Mouse (Mus musculus) mesoderm, embryonic 11.5 days (tissue): ENCODE measurements at regions not wholly inside any gene's neighbourhood (a gene's known extent, or its start where the extent isn't known, plus 50 kb on each side); places are given as distances from the start of the nearest gene placed in this dataset.
A peak's percentile ranks its signal among the peaks of the same experiment; 100 is the strongest.

Experiments
- DNase-seq: peaks from one replicate; pipeline ENCODE4 v3.0.0-alpha.2; 2012; ENCODE audit warnings: low read depth, low spot score

DNA sequence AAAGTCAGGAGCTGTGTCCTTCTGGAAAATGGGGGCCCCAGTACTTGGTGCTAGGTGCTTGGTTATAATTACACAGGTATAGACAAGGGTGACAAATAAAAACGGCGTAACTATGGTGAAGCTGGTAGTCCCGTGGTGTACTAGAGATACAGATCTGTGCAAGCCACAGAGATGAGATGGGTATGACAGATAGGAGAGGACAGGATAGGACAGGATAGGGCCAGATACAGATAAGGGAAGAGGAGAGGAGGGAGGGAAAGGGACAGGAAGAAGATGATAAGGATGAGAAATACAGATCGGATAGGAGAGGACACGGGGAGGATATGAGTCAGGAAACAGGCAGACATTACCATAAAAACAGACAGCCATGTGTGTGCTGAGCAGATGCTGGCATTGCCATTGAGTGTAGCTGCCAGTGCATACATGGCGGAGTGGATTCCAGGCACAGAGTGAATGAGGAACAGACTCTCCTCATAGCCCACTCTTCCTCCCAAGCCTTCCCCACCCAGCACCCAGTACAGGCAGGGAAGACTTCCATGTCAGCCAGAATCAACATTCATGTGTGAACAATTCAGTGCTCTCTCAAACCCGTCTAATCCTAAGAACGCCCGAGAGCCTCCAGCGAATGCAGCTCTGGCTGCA lies 231.9 kb upstream of the Cdh4 start:
- no peak for DNase-seq

DNA sequence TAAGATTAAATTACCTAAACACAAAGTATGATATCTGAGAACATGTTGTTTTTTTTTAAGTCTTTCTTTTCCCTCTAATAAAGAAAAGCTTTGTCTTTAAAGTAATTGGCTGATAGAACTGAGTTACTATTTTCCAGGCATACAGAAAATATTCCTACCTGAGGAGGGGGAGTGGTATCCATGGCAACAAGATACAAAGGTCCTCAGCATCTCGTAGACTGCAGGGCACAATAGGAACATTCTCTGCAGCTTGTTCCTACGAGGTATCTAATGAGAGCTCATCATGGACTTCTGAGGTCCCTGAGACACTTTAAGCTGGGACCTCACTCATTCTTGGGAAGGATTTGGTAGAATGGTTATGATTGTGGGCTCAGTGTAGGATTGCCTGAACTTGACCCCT lies 225.5 kb upstream of the Cdh4 start:
- no peak for DNase-seq

DNA sequence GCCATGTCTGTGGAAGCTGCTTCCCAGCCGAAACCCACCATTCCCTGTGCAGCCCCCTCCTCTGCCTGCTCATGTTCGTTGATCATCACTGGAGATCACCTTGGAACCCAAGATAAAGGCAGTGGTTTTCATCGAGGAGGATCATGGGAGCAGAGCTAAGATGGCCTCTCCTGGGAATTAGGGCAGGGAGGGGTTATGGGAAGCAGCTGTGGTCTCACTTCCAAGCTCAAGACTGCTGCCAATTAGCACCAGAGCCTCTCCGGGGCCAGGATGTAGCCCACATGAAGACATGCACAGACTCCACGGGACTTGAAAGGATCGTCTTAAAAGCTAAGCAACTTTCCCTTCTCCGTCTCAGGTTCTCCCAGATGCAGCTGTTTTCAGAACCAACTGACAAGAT lies 214.1 kb upstream of the Cdh4 start:
- DNase-seq, result no peak

DNA sequence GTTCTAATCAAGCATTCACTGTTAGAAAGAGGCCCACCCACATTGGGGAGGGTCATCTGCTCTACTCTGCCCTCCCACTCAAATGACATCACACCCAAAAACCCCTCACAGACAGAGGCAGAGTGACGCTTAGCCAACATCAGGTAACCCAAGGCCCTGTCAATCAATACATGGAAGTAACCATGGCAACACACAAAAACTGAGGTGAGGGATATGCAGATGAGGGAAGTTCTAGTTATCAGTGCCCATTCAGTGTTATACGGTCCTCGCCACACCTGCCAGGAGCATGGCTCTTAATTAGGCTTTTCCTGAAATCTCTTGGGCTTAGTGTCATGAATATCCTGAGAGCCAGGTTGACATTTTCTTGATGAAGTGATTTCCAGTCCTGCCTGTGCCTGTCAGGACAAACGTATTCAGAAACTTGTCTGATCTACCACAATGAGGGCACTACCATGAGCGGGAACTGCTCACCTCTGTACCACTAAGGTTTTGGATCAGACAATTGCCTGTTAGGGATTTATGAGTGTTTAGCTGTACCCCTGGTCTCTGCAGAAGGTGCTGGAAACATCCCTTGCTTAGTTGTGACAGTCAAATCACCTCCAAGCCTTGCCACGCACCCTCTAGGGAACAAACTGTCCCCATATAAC lies 210.4 kb upstream of the Cdh4 start:
- DNase-seq, result no peak

DNA sequence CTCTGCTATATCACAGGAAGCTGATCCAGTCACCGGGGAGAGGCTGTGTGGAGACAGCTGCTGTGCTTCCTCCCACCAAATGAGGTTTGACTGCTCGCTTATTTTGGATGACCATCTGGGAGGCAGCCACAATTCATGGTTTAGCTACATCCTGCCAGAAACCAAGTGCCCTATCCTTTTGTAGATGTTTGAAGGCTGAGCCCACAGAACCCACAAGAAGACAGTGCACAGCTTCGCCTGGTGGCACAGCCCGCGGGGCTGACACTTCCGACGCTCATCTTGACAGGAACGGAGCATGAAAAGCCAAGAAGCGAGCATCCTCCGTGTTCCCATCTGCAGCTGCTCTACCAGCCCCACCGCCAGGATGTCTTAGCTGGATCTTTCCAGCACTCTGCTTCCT lies 204.1 kb upstream of the Cdh4 start:
- DNase-seq, result no peak

DNA sequence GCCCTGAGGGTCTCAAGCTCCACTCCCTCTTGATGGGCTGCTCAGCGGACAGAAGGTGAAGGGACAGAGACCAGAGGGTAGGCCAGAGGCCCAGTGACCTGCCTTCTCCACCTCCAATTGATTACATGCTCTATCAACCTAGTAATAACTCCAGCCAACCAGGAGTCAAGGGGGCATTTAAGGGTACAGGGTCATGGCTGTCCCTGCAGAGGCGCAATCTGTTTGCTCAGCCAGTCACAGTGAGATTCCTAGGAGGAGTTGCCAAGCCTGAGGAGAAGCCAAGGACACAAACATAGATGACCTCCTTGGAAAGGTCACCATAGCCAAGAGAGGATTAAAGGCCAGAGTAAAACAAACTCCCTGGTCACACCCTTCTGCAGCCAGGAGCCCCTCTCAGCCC lies 181.3 kb upstream of the Cdh4 start:
- DNase-seq, result no peak

DNA sequence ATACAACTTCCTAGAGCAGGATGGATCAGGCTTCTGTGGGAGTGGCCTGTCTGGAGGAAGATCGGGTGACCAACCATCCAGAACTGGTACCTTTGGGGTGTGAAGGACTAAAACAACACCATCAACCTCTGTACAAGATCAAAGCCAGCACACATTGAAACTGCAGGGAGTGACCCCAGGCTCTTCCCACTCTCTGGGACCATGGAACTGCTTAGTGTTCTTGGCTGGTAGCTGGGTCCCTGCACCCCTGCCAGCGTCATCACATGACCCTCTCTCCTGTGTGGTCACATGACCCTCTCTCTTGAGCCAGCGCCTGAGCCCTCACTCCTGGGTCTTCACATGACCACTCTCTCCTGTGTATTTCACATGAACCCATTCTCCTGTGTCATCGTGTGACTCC lies 178.3 kb upstream of the Cdh4 start:
- DNase-seq, result no peak

DNA sequence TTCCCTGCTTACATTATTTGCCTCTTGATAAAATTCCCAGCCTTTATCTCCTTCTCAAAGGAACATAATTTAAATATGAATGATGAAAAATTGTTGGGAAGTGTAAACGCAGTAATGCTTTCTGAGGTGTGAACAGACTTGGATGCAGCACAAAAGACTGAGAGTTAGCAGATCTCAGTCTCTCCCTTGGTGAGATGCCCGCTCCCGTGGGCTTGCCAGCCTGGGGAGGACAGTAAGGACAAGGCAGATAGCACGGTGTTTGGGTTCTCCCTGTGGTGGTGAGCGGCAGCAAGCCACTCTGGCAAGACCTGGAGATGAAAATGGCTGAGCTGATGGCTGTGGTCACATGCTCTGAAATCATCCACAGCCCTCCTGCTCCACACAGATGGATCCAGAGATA lies 176.8 kb upstream of the Cdh4 start:
- no peak for DNase-seq

DNA sequence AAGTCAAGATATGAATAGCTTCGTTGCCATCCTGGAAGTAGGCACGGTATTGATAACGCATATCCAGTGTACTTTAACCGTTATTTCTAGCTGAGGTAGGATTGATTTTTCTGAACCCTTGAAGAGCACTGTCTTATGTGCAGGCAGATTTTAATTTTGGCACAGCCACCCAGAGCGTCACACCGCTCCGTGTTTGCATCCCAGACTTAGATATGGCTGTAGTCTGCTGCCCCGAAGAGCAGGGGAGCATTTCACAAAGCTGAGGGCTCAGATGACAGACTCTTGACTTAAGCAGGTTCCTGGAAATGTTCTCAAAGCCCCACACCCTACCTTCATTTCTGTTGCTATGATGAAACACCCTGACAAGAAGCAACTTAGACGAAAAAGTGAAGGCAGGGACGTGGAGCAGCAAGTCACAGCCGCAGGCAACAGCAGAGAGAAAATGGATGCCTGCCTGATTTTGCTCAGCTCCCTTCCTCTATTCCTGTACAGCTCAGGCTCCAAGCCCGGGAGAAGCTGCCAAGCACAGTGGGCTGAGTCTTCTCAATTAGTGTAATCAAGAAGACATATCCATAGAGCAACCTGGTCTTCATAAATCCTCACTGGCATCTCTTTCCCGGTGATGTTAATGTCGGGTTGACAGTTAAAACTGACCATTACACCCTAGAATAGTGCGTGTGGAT lies 164.9 kb upstream of the Cdh4 start:
- no peak for DNase-seq

DNA sequence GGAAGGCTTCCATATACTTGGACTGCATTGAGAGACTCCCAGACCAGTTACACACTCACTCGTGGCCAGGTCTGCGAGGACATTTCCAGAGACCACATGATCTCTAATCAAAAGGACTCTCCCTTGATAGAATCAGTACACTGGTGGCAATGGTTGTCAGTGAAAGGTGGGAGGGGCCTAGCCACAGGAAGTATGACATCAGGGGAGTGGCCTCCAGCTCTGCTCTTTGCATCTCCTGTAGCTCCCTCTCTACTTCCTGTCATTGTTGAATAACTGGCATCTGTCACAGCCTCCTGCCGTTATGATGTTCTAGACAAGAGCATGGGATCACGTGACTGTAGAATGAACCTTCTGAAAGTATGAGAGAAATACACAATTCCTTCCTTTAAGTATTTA lies 164.3 kb upstream of the Cdh4 start:
- DNase-seq, result no peak

DNA sequence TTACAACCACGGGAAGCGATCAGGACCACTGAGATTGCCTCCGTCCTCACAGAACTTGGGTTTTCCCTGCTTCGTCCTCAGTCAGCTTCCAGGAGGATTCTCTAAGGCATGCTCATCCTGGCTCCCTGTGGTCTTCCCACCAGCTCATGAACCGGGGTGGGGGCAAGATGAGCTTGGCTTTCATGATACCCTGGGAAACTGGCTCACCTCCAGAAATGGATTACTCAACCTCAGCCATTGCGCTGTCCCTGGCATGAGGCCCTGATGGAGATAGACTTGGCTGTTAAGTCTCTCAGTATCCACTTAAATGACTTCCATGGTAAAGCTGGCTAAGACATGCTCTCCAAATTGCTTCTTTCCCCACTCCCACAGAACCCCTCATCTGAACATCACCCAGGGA lies 160.0 kb upstream of the Cdh4 start:
- DNase-seq, result no peak

DNA sequence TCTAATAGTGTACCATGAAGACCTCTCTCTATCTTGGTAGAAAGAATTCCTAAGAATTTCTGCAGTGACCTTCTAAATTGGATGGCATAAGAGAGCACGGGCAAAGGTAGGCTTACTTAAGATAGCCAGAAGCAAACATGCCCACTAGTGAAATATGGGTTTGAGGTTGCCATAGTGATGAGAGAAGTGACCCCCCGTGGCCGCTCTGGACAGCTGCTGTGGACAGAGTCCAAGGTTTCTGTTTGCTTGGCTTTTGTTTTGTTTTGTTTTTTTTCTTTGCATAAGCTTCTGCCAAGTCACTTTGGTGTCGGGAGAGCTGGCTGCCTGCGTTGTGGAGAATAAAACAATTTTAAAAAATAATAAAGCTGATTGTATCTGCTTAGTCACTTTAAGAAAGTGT lies 151.8 kb upstream of the Cdh4 start:
- no peak for DNase-seq

DNA sequence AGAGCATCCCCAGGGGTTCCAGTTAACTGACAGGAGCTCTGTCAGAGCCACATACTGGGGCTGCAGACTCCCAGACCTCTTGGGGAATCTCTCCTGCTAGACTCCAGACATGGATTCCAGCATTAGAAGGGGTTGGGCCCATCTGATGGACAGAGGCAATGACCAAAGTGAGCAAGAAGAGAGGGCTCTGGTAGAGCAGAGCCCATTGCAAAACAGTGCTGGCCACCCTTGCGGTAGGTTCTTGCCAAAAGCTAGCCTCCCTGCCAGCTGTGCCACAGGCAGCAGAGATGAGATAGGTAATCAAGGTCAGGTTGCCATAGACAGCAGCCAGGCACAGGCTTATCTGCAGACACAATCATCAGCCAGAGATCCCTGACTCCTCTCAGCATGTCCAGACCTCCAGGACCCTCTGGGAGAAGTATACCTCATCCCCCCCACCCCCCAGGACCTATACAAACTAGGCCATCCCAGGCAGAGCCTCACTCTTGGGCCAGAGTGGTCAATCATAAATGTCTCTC lies 151.1 kb upstream of the Cdh4 start:
- no peak for DNase-seq

DNA sequence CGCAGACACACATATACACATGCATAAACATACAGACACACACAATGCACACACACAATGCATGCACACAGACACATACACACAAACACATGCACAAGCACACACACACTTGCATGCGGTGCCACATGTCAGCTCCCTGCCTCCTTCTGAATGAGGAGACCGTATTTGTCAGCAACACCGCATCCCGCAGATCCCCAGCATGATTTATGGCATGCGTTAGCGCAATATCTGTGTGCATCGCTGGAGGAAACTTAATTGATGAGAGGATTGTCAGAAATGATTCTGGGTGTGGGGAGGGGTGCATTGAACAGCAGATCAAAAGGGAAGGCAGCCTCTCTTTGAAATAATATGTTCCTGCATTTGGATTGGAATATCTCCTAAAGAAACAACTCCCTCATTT lies 150.3 kb upstream of the Cdh4 start:
- DNase-seq, result peak; percentile 39

DNA sequence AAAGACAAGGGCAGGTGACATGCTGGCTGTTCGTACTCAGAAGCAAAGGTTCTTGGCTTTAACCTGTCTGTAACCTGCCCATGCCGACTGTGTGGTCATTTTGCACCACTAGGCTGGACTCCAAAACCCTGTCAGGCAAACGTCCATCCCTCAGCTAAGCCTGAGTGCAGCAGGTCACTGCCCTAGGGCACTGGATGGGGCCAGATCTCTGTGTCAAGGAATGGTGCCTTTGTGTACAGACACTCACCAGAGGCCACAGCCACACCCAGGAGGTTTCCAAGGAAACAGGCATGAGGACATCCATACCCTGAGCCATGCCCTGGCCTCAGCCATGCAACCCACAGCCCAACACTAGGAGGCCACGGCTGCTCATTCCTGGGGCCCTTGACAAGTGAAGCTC lies 149.7 kb upstream of the Cdh4 start:
- peak; percentile 41 for DNase-seq

DNA sequence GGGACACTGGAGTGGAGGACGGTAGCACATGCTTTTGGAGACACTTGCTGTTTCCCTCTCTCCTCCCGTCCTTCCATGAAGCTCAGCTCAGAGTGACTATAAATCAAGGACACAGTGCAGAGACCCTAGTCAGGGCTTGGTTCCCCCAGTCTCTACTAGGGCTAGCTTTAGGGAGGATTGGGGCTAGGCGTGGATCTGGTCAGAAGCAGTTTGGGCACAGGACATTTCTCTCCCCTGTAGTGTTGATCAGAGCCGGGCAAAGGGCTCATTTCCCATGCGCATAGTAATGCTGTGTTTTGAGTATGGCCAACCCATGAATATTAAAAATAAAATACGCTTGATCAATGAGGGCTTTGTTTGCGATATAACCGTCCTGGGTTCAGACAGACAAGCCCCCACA lies 149.1 kb upstream of the Cdh4 start:
- no peak for DNase-seq

DNA sequence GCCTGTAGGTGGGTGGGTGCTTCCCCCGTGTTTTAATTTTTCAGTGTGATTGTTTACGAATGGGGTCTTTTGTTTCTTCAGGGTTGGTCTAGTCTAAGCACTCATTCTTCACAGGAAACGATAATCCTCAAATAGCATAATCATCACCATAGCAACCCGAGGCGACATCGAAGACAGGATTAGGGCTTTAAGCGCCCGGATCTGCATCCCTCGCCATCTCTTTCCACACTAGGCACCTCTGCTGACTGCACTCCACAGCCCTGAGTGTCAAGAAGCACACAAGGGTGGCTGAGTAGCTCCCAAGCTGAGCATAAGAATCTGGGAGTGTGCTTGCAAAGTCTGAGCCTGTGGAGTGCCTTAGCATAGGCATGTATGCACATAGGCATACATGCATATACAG lies 145.2 kb upstream of the Cdh4 start:
- no peak for DNase-seq

DNA sequence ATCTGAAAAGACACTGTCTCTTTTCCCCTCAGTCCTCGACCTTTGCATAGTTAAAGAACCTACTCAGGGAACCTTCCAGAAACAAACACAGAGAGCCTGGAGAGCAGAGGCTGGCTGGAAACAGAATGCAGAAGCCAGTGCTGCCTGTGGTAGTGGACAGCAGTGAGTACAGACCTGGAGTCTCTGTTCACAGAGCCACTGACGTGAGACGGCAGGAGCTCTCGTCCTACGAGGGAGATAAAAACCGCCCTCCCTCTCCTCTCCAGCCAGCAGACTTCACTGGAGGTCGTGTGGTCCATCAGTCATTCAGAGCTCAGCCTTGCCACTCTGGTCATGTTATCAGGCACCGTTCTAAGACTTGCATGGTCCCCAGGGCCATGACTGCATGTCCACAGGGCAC lies 138.5 kb upstream of the Cdh4 start:
- no peak for DNase-seq

DNA sequence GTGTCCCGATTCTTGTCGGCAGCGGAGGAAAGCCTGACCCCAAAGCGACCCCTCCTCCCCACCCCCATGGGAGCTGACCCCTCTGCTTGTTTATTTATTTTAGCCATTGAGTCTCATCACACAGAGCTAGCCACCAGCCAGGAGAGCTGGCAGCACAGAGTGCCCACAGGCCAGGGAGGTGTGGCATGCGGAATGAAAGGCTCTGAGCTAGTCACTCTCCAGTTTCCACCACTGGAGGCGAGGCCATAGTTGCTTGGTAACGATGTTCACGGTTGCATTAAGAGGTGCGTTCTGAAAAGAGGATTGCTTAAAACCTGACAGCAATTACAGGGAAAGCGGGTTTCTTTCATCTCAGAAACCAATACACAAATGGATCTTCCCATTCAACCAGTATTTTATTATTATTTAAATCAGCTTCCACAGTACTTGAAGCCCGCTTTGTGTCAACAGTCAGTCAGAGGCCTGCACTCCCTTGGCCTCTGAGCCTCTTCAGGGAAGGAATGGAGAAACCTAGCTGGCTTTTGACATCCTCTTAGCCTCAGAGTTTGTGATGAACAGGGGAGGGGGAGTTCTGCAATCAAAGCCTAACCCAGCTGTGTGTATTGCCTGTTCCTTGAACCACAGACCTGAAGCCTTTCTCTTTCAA lies 134.8 kb upstream of the Cdh4 start:
- peak; percentile 65 for DNase-seq

DNA sequence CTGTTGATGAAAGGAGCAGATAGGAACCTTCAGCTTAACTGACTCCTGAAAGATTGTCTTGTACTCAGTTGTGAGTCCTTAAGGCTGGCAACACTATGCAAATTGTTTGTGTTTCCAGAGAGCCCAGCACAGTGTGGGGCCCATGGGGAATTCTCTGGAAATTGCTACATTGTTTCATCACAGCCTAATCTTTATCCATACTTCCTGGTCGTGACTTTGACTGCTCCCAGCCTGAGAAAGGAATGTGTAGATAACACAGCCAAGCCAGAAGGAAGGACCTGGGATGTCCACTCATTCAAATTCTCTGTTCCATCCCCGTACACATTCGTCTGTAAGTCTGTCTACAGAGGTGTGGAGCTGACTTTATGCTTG lies 134.3 kb upstream of the Cdh4 start:
- DNase-seq, result no peak

DNA sequence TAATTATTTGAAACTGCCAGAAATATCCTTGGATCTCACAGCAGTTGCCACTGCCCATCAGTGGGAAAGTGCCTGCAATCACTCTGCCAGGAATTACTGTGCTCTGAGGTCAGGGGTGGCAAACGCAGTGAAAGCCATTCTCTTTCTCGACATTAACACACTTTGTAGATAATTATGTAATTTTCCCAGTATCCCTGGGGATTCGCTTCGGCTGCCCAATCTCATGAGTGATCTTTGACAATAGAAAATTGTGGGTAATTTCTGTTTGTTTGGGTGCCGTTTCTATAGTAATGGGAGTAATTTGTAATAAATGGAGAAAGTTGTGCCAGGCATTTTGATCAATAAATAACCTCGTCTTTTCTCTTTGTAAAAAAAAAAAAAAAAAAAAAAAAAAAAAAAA lies 124.2 kb upstream of the Cdh4 start:
- DNase-seq, result no peak

DNA sequence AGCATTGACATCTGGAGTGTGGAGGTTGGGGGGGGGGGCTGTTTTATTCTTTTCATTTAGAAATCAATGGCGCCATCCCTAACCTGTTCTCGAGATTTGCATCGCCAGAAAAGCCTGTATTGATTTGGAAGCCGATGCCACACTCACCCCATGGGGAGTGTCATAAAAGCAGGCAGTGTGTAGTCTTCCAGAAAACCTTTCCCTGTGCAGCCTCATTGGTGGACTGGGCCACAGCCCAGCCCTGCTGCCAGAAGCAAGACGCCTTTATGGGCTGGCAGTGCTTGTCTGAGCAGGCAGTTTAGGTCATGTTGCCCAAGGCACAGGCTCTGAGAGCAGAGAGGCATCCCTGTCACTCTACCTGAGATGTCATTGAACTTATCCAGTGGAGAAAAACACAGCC lies 117.0 kb upstream of the Cdh4 start:
- no peak for DNase-seq
